Mouse (Mus musculus) ZHBTc4 (cell line): ENCODE data around the gene Aph1b.
"Not testable (repeated sequence)": the region's sequence is repeated elsewhere in the genome, so short reads cannot be mapped to it uniquely, and the experiment has no call there.

ENCODE experiments used
- DNase-seq: peaks from one replicate; pipeline ENCODE4 v3.0.0-alpha.2; 2011; ENCODE audit warnings: low read depth, low spot score

The Aph1b gene

DNA sequence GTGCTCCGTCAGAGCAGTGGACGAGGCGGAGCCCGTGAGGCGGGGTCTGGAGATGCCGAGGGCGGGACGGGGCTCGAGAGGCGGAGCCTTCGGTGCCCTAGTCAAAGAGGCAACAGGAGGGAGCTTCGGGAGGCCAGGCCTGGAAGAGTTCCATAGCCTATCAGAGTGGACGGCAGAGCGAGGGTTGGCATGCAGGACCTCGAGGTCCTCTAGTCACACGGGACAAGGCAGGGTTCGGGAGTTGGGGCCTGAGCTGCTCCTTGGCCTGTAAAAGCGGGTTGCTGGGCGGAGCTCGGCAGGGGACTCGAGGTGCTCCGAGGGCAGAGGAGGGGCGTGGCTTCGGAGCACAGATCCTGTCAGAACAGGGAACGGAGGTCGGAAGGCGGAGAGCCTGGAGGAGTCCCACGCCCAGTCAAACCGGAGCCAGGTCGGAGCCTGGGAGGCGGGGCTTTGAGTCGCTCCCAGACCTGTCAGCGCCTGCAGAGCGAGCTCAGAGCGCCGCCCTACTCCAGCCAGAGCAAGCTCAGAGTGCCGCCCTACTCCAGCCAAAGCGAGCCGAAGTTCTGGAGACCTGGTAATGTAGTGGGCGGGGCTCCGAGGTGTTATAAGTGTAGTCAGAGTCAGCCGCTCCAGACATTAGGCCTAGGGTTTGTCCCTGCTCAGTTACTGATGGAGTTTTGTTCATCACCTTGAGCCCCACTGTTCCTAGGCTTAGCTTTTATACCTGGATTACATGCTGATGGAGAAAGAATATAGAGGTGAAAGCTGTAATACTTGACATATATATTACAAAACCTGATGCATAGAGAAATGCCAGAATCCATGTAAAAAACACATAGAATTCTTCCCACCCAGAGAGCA, at the start of gene Aph1b:
Aph1b (minus strand) TSS at position 27 of the 861 bp plus-strand sequence.
- DNase-seq: peak; percentile 100

- no peak for DNase-seq
Measured at GRCm38 (mm10) chr9:66835097-66835480, 39.8 kb upstream of the Aph1b start.

- peak; percentile 100 for DNase-seq
Measured at GRCm38 (mm10) chr9:66834318-66835096, 39.2 kb upstream of the Aph1b start, which contains the start of gene Aph1c. Aph1c (minus strand) TSS chr9:66834726.

DNA sequence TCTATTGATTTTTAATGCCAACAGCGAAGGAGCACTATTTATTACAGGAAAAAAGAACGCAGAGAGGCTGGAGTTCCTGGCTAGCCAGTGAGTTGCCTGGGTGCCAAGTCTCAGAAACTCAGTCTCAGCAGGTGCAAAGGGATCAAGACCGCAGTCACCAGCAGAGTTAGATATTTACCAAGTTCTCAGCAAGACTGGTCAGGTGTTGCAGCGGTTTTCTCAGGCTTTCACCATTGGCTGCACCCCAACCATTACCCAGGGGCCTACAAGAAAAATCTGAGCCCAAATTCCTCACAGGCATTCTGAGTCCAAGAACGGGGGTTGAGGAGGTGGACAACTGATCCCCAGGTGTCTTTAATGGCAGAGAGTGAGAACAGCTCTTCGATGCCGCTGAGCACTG, 38.6 kb upstream of the Aph1b start:
- DNase-seq: no peak

DNA sequence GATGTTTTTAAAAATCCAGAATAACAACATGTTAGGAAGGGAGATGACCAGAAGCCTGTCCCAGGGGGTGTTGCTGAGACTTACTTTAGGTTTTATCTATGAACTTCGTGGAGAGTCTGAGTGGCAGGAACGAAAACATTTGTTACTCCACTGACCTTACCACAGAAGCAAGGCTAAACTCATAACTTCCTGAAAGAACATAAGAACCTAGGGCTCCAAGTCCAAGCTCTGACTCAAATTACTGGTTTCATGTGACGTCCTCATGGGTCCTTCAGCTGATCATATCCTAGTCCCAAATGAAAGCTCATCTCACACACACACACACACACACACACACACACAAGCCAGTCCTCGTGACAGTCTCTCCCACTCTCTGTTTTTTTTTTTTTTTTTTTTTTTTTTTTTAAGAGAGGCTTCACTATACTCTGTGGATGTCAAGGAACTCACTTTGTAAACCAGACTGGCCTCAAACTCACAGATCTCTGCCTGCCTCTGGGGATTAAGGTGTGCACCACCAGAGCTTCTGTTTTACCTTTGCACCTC, 37.1 kb upstream of the Aph1b start:
- DNase-seq: no peak

GRCm38 (mm10) chr9:66825990-66826389, 30.7 kb upstream of the Aph1b start:
- DNase-seq: peak; percentile 62

DNA sequence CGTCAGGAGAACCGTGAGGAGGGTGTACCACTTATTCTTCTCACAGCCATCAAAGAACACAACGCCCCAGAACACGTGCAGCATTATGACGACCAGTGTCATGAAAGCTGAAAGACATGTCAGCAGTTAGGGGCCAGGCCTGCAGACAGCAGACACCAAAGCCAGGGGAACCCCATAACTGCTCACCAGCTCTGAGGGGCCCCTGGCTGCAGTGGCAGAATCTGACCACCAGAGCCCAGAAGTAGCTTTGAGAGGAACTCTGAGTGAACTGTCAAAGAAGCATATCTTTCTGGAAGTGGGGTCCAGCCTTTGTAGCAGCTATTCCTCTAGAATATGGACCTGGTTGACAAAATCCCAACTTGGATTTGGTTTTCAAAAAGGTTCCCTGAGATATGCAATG, 27.0 kb upstream of the Aph1b start:
- peak; percentile 12 for DNase-seq

GRCm38 (mm10) chr9:66820996-66821395, 25.7 kb upstream of the Aph1b start:
- DNase-seq: no peak

- no peak for DNase-seq
Measured at GRCm38 (mm10) chr9:66813392-66813791, 18.1 kb upstream of the Aph1b start.

- peak; percentile 36 for DNase-seq
Measured at GRCm38 (mm10) chr9:66805951-66806350, 10.7 kb upstream of the Aph1b start.

GRCm38 (mm10) chr9:66801947-66802346, 6.7 kb upstream of the Aph1b start:
- DNase-seq: peak; percentile 46

DNA sequence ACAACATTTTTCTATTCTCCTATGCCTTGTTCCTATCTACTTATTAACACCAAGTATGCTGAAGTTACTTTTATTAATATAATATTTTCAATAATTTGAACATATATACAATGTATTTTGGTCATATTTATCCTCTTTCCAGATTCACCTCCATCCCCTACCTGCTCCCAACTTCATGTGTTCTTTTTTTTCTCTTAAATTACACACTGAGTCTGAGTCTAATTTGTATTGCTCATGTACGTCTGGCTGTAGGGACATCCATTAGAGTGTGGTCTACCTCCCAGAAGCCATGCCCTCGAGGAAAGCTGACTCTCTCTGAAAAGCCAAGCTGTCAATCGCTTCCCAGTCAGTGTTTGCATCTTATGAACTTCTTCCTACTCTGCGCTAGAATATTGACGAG, 1.4 kb upstream of the Aph1b start, which contains the start of gene Gm10647:
Gm10647 (plus strand) TSS at position 301 of the 400 bp plus-strand sequence.
- DNase-seq: no peak

- DNase-seq: no peak
Measured at GRCm38 (mm10) chr9:66794629-66795463, 444 bp downstream of the Aph1b start.

- DNase-seq: peak; percentile 23
Measured at GRCm38 (mm10) chr9:66787821-66788220, 7.5 kb downstream of the Aph1b start.

DNA sequence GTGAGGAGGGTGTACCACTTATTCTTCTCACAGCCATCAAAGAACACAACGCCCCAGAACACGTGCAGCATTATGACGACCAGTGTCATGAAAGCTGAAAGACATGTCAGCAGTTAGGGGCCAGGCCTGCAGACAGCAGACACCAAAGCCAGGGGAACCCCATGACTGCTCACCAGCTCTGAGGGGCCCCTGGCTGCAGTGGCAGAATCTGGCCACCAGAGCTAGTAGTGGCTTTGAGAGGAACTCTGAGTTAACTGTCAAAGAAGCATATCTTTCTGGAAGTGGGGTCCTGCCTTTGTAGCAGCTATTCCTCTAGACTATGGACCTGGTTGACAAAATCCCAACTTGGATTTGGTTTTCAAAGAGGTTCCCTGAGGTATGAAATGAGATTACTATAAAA, 10.7 kb downstream of the Aph1b start:
- DNase-seq: not testable (repeated sequence)

- no peak for DNase-seq
Measured at GRCm38 (mm10) chr9:66770701-66771100, 24.6 kb downstream of the Aph1b start.

DNA sequence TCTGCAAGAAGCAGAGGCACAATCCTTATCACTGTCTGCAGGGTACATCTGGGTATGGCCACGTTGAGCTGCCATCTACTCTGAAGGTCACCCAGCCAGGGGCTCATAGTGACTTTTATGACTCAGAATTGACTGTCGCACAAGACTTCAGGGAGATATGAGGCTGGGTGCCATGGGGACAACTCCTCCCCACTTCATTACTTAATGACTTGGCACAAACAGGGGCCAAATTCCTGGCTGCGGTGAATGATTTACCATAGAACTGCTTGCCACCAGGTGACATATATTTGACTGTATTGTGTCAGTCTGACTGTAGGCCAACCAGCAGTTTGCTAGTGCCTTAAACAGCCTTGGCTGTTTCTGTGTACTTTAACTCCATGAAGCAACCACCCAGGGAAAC, 26.0 kb downstream of the Aph1b start:
- DNase-seq: no peak

GRCm38 (mm10) chr9:66768721-66769120, 26.6 kb downstream of the Aph1b start:
- DNase-seq: no peak

GRCm38 (mm10) chr9:66760991-66761390, 34.3 kb downstream of the Aph1b start:
- DNase-seq: no peak

DNA sequence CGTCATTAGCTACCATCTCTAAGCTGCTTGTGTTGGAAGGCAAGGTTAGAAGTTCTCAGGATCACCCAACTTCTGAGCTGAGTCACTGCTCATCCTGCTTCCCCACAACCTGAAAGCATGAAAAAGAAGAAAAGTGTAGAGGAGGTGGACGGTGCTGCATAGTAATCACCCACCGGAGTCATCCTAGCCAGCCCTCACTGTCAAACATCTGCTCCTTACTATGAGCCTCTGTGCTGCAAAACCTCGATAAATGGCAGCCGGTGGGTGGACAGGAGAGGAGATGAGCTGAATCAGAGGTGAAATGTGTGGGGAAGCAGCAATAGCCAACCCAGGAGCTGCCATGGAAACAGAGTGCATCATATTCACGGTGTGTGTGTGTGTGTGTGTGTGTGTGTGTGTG, 42.4 kb downstream of the Aph1b start:
- DNase-seq: no peak

DNA sequence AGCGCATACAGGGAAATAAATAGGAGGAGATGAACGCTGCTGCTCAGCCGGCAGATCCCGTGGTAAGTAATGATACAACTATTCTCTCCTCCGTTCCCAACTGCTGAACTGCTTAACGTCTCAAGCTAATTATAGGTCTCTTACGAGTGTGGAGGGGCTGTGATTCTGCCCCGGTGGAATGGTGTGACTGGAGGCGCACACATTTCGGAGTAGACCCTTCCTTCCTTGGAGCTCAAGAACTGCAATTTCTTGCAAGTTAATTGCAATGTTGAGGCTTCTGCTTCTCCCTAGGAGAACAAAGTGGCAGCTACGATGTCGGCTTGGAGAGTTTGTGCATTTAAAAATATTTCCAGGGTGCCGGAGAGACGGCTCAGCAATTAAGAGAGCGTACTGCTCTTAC, 46.9 kb downstream of the Aph1b start:
- DNase-seq: no peak
